Mouse (Mus musculus): ENCODE results near the gene Leng9.

DNA sequence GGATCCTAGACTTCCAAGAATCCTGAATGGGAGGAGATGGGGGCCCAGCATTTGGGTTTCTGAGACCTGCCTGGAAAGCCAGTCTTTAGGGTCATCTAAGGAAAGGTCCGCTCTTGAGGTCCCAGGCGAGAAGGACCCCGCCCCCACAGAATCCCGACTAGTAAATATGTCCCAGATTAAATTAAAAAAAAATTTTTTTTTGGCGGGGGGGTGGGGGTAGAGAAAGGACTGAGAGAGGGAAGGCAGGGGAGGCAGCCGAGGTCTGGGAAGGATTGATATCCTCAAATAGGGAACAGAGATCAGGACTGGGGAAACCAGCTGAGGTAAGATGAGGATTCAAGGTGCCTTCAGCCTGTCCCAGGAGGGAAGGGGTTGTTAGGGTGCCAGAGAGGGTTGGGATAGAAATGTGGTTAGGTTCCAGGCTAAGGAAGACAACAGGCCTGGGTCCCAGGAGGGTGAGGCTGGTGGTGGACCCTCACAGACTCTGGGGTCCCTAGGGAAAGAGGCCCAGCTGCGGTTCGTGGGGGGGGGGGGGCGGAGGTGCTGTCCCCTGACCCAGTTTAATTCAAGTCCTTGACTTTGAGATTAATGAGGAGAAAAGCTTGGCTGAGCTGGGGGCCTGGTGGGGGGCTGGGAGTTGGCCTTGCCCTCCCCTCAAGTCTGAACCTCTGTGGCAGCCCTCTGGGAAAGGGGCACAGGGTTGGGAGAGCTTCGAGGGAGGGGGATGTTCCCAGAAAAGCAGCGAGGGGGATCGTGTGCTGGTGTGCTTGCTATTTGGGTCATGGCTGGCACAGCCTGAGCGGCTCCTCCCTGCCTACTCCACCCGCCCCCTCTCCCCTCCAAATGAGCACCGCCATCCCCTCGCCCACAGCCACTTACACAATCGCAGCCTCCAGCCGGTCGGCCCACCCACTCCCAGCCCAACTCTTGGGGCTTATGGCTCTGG is 29.9 kb downstream of the Leng9 start:
- TF ChIP-seq CTCF (IDR thresholded peaks at IDR 0.05; ENCODE audit: control insufficient read depth, insufficient read depth, insufficient replicate concordance, low read depth, low read length) (no peak), POLR2A (IDR thresholded peaks at IDR 0.05; ENCODE audit: control insufficient read depth, low read depth, low read length) (no peak)

All from testis, adult 2 months (tissue).